Mouse (Mus musculus) liver, embryonic 14.5 days (tissue): ENCODE data around the gene Cntnap2.

Experiments
- CTCF ChIP-seq: IDR thresholded peaks from 2 replicates; pipeline ENCODE4 v1.5.1; 2016; ENCODE audit warnings: antibody characterized with exemption, low read depth, control low read depth
- EP300 ChIP-seq: IDR thresholded peaks from 2 replicates; pipeline ENCODE4 v1.6.1; 2016; ENCODE audit warnings: antibody characterized with exemption, low read depth

GRCm38 (mm10) chr6:45455424-45455823 is 396.3 kb downstream of the Cntnap2 start:
- TF ChIP-seq CTCF (no peak), EP300 (no peak)
